Mouse (Mus musculus) ovary, postnatal 14 days (tissue): ENCODE measurements around the gene Stard3nl.
A peak's percentile ranks its signal among the peaks of the same experiment; 100 is the strongest.
"Not testable (repeated sequence)": the region's sequence is repeated elsewhere in the genome, so short reads cannot be mapped to it uniquely, and the experiment has no call there.

Source experiments
- DNase-seq: peaks from one replicate; pipeline ENCODE4 v3.0.0; 2022; ENCODE audit warnings: low spot score

Stard3nl gene

DNA sequence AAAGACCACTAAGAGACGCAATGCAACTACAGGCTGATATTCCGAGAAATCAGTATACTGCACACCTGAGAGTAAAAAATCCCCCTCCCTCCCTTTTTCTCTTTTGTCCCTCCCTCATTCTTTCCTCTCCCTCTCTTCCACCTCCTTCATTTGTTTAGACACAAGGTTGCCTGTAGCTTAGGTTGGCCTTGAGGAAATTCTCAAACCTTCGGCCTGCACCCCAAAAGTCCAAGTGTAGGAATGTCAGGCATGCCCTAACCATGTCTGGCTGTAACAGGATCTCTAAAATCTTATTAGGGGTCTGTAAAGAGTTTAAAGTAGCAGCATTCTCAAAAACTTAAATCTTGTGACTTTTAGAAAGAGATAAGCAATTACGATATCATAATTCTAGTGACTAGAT is 10.4 kb downstream of the Stard3nl start:
- no peak for DNase-seq

DNA sequence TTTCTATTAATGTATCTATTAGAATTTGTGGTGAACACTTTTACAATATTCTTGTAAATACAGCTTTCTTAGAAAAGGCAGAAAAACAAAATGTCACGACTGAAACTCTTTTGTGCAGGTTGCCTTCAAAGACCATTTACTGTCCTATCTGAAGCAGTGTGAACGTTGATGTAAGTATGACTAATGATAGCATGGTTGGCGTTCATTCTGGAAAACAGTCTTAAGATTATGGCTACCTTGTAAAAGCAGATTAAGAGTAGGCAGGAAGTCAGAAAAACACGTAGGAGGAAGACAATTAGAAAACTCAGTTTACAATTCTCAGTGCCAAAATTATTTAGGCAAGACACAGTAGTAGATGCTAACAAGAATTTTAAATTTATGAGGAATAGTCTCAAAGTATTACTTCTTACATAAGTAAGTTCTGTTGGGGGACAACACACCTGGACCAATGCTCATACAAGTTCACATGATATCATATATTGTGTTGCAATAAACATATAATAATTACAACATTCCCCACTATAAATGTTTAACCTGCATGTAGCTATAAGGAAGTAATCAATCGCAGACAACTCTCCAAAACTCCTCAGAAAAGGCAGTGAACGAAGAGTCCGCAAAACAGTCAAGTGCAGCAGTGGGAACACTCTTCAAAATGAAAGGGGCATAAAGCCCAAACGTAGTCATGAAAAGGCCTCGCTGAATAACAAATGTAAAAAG is 14.3 kb downstream of the Stard3nl start:
- no peak for DNase-seq

DNA sequence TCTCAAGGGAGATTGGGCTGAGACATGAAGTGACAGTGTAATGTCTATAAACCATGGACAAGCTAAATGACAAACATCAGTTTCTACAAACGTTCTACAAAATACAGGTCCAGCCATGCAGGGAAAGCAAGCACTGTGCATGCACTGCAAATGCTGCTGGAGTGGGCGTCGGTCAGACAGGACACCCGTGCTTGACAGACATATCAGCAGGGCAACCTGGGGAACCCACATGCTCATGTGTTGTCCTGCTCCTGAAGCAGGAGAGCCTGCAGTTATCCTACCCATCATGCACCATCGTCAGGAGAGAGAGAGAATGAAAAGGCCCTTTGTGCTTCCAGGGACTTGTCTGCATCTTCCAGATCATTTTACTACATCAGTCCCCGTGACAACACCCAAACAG is 16.3 kb downstream of the Stard3nl start:
- no peak for DNase-seq

DNA sequence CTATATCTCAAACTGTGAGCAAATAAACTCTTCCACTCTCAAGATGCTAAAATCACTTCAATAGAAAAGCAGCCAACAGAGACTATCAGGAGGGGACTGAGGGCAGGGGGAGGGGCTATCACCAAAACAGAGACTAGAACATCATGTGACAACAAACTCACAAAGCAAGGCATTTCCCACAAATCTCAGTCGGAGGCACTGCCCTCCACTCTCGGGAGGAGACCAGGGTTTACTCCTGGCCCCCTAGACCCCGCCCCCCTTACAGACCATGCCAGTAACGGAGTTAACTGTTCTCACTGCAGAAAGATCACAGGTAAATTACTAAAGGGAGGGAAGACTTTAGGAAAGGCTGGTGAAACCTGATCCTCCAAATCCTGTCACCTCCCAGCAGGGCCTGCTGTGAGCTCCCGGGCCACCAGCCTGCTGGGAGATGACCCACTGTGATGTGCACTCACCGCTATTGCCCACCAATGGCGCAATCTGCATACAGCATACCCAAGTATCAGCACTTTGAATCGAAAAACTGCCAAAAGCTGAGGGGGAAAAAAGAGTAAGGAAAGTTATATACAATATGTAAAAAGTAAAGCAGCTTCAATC is 23.4 kb downstream of the Stard3nl start:
- no peak for DNase-seq

DNA sequence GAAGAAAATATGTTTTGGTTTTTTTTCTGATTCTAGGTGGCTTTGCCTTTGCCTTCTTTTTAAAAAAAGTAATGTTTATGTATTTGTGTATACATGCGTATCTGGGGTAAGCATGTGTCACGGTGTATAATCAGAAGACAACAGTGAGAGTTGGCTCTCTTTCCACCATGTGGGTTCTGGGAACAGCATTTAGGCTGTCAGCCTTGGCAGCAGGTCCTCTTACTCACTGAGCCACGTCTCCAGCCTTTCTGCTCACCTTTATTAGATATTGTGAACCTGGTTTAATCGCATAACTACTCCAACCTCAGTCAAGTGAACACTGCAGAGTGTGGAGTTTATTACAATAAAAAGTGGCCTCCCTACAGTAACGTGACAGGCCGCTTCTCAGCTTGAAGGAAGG is 26.8 kb downstream of the Stard3nl start:
- no peak for DNase-seq

DNA sequence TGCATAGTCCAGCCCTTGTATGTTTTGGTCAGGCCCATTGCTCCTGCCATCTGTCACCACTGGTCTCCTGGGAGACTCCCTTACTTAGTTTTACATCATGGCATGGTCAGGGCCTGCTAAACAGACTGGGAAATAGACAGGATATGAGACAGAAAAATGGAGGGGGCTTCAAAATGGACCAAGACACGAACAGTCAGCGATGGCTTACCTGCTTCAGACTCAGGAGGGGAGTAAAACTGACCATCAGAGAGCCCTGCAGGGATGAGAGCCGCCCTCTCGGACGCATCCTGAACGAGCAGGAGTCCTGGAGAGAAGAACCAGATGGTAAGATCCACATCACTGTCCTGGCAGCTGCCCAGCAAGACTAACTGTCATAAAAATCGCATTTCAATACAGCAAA is 28.1 kb downstream of the Stard3nl start:
- DNase-seq, result no peak

DNA sequence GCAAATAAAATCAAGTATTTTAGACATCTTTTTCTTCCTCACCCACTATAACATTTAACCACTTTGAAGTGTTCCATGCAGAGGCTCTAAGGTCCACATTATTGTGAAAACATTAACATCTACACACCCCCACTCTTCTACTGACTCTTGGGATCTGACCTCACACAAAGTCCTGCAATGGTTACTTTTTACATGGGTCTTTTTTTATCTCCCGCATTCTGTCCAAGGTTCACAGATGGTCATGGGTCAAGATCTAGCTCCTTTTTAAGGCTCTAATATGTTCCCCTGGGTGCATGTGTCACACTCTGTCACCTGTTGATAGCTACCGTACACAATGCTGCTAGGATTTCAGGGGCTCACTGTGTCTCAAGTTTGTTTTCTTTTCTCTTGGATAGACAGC is 28.7 kb downstream of the Stard3nl start:
- no peak for DNase-seq

DNA sequence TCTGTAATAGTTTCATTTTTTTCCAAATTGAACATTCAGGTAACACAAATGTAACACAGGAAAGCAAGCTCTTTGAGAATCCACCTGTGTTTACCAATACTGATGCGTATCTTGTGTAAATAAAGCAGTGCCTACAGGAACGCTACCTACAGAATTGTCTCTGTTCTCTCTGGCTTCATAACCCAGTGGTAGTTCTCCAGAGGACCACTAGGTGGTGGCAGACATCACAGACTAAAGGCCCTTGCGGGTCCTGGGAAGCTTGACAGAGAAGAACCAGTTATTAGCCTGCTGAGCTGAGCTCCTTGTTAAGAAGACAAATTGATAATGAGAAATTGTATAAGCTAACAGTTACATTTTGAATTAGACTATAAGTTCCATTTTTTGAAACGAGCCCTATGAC is 30.0 kb downstream of the Stard3nl start:
- DNase-seq, result peak; percentile 48

DNA sequence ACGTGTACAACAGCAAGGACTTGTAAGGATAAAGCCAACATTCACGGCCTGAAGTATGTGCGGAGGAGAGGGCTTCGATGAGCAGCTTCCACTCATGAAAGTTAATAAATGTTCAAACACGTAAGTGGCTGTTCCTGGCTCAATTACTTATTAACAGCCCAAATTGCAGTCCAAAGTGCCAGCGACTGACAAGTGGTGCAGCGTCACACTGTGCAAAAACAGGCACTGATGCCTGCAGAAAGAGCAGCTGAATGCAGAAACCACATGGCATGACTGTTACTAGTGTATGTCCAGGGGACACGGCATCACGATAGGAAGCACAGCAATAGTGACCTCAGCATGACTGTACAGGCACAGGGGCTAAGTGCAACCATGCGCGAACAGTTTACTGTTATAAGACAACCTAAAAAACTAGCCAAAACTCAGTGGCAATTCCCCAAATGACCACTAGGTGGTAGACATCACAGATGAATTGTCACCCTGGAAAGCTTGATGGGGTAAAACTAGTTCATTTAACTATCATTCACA is 31.3 kb downstream of the Stard3nl start:
- peak; percentile 56 for DNase-seq

DNA sequence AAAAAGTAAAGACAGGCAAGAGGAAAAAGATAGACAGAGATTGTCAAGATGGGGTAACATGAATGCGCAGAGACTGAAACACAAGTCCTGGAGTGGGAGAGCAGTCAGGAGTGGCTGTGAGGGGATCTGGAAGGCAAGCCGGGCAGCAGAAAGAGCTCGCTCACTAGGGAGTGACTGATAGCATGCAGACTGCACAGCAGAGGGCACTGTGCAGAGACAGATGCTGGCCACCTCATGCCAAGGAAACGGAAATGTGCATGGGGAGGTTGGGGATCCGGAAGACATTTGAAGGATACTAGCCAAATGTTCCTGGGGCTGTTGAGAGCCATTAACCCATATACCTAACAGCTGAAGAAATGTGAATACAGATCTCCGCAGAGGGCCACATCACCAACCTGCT is 33.2 kb downstream of the Stard3nl start:
- no peak for DNase-seq

DNA sequence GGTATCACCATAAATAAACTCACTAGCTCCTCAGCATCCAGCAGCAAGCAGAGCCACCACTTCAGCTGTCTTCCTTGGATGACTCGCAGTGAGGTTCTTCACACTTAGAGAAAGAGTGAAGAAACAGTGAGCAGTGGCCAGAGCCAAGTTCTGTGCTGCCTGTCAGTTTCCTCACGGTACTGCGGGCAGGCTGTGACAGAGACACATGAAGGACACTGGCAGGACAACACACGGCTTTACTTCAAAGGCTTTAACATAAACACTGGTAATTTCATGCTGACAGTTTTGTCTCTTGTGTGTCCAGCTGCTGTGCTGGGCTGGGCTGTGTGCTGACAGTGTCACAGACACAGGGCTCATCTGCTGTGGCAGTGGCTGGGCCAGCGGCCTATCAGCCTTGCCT is 37.6 kb downstream of the Stard3nl start:
- no peak for DNase-seq

DNA sequence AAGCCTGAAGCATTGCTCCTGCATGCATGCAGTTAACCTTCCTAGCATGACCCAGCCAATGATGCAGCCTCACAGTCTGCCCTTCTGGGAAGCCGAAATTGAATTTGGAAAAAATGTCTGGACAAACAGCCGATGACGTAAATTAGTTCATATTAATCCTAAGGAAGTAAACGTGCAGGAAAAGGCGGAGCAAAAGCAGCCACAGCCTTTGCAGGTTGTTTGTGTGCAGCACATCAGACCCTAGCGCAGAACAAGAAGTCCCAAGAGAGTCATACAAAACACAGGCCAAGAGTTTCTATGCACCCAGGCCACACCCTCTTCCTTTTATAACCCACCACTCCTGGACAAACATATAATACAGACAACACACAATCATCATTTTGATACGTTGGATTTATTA is 38.3 kb downstream of the Stard3nl start:
- no peak for DNase-seq

DNA sequence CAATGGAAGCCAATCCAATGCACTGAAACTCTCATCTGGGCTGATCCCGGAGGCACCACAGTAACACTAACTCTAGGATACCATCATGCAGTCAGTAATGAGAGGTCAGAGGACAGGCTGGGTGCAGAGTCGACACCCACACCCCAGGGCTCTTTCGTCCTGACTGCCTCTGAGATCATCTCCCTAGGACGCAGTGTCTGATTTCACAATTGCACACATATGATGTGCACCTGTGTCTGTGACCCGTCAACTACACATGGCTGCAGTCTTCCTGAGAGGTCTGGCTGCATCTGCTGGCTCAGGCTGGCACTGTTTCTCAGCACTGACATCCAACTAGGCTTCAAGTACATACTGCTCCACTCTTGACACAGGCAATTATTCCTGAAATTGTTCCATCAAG is 38.9 kb downstream of the Stard3nl start:
- DNase-seq, result no peak

DNA sequence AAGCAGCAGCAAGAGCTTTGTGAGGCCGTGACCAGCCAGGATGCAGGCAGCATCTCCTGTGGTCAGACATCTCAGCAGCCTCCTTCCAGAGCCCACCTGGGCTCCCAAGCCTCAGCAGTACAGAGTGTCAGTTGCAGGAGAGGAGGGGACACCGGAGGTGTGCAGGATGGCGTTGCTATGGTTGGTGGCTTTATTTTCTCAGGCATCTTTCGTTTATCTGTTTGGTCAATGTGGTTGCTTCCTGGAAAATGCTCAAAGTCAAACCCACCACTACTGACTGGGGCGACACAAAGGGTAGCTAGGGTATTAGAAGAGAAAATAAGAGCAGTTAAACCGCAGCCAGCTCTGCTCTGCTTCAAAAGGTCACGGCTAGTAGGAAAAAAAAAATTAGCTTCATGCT is 39.5 kb downstream of the Stard3nl start:
- no peak for DNase-seq

DNA sequence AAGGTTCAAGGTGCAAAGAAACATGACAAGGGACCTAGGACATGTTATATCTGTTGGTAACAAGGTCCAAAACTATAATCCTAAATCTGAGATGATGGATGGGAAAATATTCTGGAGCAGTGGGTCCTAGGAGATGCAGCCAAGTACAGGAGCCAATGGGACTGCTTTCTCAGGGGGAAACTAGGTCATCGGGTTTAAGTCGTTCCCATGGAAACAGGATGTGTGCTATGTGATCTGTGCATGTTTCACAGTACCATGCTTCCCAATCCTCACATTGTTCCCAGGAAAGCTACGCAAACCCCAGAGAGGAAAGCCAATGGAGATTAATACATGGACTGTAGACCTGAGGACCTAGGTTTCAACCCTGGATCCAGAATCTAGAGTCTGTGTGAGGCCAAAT is 42.8 kb downstream of the Stard3nl start:
- DNase-seq, result no peak

DNA sequence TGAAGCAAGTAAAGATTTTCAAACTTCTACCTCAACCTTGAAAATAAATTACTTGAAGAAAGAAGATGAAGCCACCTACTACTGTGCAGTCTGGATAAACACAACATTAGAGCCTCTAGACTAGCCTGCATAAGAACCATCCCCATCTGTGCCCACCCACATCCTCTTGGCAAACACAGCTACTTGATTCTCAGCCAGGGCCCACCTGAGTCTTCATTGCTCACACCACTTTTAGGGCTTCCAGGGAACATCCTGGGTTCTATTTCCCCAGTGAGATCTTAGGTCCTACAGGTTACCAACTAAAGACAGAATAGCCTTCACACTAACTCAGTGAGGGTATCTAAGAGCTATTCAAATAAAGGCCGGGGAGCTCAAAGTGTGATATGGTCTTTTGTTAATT is 55.2 kb downstream of the Stard3nl start:
- DNase-seq, result not testable (repeated sequence)

DNA sequence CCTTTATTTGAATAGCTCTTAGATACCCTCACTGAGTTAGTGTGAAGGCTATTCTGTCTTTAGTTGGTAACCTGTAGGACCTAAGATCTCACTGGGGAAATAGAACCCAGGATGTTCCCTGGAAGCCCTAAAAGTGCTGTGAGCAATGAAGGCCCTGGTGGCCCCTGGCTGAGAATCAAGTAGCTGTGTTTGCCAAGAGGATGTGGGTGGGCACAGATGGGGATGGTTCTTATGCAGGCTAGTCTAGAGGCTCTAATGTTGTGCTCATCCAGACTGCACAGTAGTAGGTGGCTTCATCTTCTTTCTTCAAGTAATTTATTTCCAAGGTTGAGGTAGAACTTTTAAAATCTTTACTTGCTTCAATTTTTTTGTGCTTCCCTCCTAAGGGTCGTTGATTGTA is 59.3 kb downstream of the Stard3nl start:
- not testable (repeated sequence) for DNase-seq
